Mouse (Mus musculus): ENCODE results near the gene Cacna1g.

Cacna1g gene

DNA sequence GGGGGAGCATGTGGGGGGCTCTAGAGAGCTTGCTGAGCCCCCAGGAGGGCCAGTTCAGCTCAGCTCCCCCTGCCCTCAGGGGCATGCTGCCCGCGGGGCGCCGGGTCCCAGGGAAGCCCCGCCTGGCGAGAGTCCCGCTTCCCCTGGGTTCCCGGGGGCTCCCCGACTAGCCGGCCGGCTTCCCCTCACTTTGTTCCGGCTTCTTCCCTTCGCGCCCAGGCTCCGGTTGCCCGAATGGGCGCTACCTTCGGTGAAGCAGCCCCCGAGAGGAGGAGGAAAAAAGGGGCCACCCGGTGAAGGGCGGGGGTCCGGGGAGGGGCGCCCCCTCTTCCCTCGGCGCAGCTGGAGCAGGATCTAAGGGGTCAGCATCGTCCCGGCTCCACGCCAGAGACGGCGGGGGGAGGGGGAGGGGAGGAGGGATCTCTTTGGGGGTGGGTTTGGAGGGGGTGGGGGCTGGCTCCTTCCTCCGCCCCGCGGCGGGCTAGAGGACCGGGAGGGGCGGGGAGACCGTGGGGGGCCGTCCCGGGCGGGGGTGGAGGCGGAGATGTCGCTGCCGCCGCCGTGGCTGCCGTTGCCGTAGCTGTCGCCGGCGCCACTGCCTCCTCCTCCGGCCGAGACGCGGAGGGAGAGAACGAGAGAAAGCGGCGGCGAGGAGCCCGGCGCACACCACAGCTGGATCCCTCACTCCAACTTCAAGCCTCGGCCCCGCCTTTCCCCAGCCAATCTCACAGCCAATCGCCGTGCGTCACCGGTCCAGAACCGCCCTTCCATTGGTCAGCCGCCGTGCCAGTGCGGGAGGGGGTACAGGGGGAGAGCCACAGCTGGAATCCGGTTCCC is at the start of gene Cacna1g:
Cacna1g (minus strand) TSS at position 492 of the 837 bp plus-strand sequence.
- peak; percentile 92 for DNase-seq

DNA sequence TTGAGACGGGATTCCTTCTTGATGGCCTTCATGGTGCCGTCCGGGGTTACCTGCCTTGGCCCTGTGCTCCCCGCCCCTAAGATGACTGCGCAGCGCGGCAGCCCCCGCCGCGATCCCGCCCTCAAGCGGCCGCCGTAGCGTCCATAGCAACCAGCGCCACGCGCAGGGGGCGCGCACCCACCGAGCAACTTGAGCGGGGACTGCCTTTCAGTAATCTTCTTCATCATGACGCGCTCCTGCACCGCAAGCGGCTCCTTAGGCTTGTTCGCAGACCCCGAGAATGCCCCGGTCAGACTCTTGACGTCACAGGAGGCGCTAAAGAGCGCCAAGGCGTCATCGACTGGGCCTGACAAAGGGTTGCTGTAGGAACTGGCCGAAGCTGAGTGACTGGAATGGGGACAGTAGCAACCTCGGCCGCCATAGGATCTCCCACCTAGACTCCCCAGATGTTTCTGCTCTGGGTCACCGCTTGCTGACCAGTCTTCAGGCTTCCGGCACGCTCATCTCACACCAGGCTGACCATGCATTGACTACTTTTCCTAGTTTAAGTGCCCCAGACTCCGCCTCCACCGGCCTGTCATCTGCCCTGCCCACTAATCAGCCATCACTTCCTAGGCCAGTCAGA is 47.3 kb upstream of the Cacna1g start, which contains the start of gene Mycbpap:
Mycbpap (minus strand) TSS at position 524 of the 625 bp plus-strand sequence.
- peak; percentile 78 for DNase-seq

DNA sequence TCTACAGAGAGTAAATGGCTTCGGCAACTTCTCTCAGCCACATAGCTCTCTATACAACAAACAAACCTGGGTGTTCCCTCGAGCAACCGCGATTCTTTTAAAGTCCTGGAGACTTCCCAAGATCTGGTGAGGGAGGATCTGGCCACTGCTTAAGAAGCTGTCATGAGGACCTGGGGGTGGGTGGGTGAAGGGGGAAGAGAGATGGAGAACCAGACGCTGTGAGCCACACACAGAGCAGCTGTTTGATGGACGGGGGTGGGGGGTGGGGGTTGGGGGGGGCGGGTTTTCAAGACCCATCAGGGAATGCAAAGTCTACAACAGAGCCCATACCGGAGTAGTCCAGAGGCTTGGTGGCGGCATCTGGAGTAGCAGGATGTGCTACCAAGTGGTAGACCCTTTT is 39.5 kb upstream of the Cacna1g start:
- no peak for DNase-seq

DNA sequence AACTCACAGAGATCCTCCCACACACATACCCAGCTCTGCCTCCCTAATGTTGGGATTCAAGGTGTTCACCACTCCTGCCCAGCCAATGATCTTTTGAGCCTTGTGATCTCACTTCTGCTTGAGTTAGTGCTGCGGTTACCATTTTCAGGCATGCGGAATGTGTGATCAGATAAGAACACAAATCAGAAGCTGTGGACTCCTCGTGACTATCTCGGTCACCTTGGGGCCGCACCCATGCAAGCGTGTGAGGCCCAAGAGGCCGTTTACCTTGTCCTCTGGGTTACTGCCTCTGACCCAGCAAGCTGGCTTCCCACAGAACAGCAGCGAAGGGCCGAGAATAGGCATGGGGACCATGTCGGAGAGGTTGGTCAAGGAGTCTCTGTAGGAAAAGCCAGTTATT is 35.0 kb upstream of the Cacna1g start:
- DNase-seq: no peak

DNA sequence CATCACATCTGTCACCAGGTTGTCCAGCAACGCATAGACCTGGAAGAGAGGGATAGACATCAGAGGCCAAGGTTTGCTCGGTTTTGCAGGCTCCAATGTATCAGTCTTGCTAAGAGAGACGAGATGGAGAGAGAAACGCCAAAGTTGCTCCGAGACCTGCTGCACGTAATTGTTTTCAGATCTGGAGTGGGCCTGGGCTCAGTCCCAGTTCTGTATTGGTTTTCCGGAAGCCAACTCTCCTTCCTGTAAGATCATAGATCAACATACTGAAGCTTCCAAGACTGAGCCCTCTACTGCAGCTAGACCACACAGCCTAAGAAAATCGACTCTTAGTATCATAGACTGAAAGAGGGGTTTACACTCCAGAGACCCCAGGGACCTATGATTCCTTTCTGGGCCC is 27.5 kb upstream of the Cacna1g start:
- no peak for DNase-seq

DNA sequence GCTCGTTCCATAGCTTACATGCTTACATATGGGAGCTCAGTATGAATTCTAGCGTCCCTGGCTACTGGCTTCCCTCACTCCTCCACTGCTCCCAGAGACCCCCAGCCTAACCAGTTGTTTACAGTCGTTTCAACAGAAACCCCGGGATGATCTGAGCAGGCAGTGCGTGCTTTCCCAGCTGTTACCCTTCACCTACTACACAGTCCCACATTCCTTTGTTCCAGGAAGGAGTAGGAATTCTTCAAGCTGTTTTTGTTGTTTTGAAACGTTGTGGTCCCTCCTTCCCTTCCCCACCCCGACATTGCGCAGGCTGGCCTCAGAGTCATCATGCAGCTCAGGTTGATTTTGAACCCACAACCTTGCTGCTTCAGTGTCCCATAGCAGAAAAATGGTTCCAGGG is 26.4 kb upstream of the Cacna1g start:
- no peak for DNase-seq

DNA sequence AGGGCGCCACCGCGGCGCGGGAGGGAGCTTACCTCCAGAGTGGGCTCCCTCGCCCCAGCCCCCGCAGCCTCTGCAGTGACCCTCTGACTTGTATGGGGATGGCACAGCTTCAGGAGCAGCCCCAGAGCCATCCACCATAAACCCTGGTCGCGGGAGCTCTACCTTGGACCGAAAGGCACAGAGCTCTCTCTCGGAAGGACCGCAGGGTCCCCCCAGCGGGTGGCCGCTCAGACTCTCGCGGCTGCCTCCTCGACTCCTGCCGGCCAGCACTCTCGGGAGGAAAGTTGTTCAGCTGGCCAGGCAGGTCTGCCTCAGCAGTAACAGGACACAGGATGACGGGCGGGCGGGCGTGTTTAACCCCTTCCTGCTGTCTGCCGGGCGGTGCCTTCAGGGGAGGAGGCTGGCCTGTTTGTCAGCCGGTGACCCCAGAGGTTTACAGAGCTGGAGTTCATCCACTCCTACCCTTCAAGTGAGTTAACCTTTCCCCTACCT is 25.7 kb upstream of the Cacna1g start, which contains the start of gene Epn3:
Epn3 (minus strand) TSS at position 314 of the 492 bp plus-strand sequence.
- peak; percentile 74 for DNase-seq

DNA sequence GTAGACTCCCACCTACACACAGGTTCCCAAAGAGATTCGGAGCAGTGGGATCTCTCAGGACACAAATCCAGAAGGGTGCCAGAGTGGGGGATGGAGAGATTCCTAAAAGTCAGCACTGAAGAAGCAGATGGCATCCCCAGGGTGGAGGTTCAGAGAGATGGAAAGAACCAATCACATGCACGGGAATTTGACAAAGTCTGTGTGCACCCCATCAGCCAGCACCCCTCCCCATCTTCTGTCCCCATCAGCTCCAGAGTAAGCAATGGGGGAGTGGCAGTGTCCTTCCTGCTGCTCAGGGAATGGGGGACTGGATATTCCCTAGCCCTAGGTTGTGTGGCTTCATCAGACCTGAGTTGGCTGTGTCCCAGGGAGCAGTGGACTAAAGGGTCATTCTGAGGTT is 25.0 kb upstream of the Cacna1g start:
- DNase-seq: no peak

DNA sequence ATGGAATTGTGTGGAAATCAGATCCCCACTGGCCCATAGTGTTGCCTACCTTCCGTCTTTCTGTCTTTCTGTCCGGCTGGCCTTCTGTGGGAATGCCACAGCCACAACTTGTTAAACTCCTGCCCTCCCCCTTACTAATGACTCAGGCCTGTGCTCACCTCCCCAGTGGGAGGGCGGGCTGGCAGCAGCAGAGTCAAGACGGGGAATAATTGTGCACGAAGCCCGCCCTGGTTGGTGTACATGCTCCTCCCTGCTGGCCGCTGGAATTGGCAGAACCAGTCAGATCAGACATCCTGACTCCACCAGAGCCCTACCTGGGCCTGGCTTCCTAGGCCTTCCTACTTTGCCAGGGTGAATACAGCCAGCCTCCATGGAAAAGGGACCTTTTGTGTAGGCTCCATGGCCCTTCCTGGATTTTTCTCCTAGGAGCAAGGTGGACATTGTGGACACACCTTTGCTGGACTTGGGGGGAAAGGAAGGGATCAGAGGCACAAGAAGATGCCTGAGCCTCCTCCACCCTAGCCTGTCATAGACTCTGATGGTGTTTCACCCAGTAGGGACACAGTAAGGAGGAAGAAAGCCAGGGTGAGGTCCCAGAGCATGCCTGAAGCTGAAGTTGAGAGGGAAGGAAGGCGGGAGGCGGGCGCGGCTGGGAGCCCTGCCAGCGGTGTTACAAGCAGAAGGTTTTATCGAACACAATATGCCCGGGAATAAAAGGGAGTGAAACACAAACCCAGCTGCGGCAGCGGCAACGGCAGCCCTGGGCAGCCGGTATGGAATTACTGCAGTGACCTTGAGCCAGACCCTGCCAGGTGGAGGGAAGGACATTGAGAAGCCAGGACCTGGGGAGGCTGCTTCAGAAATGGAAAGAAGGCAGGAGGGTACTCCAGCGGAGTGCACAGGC is 24.3 kb upstream of the Cacna1g start:
- DNase-seq: peak; percentile 81

DNA sequence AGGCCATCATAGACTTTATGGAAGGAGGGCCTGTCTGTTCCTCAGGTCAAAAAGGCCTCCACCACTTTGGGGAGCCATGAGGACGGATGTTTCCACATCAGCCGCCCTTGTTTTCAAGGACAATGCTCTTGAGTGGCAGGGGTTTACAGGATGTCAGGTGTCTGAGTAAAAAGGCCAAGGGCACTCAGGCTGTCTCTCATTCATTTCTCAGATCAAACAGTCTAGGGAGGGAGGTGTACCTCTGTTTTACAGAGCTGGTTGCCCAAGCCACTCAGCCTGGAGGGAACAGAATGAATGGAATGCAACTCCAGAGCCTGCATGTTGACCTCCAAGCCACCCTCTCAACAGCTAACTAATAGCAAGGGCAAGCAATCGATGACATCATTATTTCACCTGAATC is 21.4 kb upstream of the Cacna1g start:
- no peak for DNase-seq

DNA sequence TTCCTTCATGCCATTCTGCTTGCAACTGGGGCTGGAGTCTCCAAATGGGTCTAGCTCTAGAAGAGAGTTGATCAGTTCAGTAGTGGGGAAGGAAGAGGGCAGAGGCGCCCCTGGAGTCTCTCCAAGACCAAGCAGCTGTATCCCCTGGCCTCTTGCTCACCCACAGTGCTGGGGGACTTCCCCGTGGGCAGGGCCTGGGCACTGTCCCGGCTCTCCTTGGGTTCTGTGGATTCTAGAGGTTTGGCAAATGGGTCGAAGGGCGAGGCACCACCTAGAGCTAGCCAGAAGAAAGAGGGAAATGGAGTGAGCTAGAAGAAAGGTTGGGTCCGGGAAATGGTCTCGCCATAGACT is 17.7 kb upstream of the Cacna1g start:
- DNase-seq: no peak

DNA sequence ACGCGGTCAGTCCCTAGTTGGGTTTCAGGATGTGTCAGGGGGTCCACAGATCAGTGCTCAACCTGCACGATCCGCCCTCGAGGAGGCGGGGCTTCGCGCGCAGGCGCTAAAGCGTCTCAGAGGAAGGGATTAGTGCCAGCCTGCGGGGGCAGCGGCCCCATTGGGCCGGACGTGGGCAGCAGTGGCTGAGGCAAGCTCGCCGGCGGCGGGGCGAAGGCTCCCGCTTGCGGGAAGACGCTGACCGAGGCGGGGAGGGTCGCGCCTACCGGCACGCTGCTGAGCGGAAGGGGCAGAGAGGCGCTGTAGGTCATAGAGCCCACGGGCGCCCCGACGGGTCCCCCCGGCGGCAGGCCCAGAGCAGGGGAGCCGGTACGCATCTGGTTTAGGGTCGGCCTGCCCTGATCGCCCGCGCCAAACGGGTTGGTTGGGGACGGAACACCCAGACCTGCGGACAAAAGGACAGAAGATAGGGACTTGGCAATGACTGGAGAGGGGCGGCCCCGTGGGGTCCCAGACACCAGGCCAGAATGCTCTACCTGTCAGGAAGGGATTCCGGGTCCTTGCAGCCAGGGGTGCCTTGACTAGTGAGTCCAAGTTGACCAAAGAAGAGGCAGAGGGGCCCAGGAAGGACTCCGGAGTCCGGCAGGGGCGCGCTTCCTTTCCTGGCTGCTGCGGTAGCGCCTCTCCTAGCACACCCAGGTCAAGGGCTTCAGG is 17.2 kb upstream of the Cacna1g start:
- DNase-seq: peak; percentile 77

DNA sequence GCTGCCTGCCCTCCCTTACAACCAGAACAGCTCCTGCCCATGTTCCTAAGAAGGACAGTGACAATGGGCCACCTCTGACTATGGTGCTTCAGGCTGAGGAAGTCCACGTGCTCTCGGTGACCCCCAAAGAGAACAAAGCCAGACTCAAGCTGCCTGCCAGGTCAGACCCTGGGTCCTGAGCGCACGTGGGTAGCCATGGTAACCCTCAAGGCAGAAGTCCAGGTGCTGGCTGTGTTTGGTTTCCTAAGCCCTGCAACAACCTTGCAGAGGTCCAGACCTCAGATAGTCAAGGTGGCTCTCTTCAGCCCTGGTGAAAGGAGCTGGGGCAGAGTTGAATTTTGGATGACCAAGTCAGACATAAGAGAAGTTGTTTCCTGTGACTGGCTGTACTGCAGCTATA is 15.7 kb upstream of the Cacna1g start:
- DNase-seq: no peak

DNA sequence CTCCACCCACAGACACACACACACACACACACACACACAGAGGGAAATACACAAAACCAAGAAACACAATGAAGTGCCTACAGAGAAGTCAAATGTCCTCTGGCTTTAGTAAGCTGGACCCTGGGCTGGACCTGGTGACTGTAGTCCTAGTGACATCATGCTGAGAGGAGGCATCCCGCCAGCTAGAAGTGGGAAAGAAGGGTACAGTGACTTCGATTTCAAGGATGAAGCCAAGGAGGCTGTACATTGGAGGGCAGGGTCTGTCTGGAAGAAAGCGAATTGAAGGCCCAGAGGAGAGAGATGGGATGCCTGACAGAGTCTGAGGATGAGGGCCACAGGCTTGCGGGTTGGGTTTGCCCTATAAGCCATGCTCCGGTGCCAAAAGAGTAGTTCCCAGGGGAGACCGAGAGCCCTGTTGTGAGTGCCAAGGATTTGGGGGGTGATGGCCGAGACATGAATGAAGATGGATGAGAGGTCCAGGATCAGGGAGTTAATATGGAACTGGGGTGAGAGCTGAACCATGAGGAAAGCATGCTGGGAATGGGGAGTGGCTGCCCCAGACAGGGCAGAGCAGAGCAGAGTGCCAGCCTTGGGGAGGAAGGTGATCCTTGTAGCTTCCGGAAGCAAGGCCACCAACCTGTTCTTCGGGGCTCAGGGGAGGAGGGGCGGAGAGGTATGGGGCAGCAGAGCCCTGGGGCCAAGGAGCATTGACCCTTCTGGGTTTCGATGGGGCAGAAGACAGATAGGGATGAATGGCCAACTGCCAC is 15.0 kb upstream of the Cacna1g start:
- no peak for DNase-seq

DNA sequence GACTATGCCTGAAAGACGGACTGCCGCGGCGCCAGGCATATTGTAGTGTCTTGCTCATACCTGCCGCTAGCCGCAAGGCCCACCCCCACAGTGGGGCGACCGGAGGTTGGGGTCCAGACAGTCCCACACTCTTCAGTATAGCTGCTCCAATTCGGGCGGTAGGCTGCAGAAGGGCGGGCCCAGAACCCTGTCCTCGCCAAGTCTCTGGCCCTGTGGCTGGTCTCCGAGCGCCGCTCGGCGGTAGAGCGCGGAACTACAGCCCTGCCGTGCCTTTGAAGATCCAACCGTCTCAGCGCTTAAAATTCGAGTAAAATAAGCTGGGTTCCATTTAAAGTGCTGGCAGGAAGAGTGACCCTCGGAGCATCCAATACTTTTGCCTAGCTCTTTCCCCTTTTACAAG is 12.0 kb upstream of the Cacna1g start, which contains the start of gene Spata20:
Spata20 (minus strand) TSS at position 179 of the 400 bp plus-strand sequence.
- peak; percentile 90 for DNase-seq

DNA sequence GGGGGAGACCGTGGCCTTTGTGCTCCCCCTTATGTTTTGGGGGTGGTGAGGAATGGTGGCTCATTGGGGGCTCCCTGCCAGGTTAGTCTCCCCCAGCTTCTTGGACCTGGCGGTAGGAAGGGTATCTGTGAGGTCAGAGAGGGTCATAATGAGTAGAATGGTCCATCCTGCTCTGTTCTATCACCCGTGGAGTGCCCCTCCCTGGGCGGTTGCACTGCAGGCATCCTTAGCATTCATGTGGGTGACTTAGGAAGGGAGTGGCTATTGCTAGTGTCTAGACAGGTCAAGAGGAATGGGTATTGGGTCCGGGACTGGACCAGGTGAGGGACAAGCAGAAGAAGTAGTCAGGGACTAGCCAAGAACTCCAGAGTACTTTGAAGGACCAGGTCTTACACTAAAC is 11.2 kb upstream of the Cacna1g start:
- DNase-seq: no peak

DNA sequence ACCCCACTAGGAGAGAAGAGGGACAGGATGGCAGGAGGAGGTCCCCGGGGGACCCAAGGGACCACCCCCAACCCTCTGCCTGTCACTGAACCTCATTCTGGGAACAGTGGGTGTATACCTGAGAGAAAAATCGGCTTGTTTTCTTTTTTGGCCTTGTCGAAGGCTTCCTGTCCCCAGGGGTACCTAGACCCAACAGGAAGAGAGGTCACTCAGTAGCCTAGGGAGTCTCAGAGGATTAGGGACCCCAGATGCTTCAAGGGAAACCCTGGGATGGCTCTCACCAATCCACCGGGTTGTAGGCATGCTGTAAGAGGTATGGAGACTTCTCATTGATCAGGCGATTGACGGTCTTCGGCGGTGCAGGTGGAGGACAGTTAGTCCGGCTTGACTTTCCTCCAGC is 10.6 kb upstream of the Cacna1g start:
- DNase-seq: no peak

DNA sequence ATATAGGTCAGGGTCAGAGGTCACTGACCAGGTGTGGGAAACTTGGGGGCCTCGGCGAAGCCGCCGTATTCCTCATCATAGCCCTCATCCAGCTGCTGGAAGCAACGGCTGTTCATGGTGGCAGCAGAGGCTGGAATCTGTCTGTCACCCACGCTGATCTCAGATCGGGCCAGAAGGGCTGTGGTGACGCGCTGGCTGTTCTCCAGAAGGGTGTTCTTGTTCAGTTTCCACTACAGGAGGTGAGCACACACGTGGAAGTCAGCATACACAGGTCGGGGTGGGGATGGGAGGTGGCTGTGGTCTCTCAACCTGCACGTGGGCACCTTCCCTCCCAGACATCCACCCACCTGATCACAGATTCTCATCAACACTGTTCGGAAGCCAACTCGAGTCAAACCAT is 9.9 kb upstream of the Cacna1g start:
- no peak for DNase-seq

DNA sequence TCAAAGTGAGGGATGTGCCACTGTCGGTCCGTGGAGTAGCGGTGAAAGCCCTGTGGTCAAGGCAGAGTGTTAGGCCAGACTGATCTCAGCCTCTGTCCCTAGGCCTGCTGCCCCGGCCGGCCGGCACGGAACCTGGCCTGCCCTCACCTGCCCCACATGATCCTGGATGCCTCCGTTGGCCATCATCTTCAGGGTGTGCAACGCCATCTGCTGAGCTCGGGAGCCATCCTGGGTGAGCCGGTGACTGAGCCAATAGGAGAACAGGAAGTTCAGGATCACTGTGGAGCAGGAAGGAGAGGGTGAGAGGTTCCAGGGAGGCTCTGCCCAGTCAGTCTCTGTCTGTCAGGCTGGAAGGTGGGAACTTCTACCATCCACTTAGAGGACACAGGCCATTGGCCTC is 9.4 kb upstream of the Cacna1g start:
- no peak for DNase-seq

DNA sequence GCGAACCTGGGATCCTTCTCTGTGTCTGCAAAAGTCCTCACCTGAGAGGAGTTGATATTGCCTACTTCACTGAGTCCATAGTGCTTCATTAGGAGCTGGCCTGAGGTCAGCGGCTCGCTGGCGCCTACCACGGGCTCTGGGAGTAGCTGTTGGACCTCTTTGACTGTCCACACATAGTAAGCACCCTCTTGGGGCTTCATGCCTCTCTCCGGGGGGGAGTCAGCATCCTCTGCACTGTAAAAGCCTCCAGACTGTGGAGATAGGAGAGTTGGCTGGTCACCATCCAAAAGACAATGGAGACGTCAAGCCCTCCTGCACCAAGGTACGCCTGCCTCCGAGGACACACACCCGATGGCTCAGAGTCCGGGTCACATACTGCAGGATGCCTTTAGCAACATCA is 8.7 kb upstream of the Cacna1g start:
- DNase-seq: no peak

DNA sequence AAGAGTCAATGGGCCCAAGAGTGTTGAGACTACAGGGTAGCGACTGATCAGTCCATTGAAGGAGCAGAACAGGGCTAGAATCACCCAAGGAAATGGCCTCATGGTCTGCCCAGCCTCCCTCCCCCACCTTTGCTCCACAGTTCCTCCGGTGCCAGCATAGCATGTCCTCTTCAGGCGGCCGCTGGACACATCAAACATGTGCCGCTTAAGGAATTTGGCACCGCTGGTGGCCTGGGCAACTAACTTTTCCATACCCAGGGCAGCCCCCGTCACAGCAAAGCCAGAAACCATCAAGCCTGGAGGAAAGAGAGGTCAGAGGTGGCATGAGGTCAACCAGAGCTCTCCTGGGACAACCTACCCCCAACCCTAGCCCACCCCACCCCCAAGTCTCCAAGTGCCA is 8.0 kb upstream of the Cacna1g start:
- DNase-seq: no peak

DNA sequence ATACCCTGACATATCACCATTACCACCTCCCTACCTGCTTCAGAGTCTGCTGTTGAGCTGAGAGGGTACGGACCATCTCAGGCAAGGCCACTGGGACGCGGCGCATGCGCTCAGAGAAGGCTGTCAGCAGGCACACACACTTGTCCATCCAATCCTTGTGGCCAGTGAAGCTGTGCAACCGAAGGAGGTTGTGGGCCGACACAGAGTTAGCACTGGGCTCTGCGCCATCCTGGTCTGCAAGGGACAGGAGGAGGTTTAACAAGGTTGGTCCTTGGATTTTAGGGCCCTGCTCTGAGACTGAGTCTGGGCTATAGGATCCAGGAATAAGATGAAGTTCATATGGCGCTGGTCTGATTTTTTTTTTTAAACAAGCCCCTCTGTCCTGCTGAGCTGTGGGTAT is 6.4 kb upstream of the Cacna1g start:
- DNase-seq: no peak

Measured in kidney, postnatal 14 days (tissue).